Mouse (Mus musculus) heart, adult 9 months (tissue): Measurements from ENCODE around the gene Banf2.

ENCODE experiments used
- DNase-seq, 2 experiments: peaks; one replicate each; pipeline ENCODE4 v3.0.0; 2022; ENCODE audit warnings: low spot score in 2 of 2

Gene Banf2

DNA sequence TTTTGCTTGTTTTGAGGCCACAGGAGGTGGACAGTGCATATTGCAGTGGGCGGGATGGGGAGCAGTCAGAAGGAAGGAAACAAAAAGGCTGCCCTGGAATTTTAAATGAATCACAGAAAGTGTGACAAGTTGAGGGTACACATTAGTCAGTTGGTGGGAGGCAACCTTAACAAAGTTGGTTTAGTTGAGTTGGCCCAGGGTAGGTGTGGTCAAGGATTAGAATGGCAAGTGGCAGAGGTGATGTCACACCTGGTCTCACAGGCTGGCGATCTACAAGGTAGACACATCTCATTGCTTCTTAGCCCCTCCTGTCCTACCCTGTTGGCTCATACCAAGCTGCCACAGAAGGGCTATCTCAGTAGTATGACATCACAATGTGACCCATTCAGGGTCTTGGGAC, at the start of gene Banf2:
TSS of gene Banf2 (plus strand) at position 396 of the 400 bp plus-strand sequence.
- no peak for DNase-seq

- DNase-seq: no peak
Measured at GRCm38 (mm10) chr2:143983482-143983881, 49.4 kb upstream of the Banf2 start.

DNA sequence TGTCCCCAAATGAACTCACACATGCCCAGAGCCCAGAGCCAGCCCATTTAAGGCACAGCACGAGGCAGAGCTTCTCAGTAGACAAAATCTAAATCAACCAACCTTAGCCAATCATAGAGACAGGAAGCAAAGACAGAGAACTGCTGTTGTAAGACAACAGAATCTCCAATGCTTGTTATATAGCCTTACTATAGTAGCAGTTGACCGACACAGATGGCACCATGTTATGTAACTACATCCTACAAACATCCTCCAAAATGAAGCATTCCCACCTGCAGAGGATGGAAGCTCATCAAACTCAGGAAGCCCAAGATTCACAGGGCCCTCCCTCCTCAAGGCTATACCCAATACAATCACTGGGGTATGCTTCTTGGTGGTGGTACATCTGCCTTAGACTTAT, 45.4 kb upstream of the Banf2 start:
- DNase-seq: no peak

DNA sequence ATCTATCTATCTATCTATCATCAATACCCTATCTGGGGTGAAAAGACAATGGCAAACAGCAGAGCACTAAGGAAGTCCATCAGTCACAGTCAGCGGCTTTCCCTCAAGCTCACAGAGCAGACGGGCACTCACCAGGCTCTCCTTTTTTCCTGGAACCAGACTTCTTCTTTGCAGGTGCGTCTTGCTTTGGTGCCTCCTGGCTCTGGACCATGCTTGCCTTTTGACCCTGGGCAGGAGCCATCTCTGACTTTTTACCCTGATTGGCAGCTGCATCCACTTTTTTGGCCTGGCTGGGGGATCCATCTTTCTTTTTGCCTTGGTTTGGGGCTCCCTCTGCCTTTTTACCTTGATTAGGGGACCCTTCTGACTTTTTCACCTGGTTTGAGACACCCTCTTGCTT, 44.8 kb upstream of the Banf2 start:
- no peak for DNase-seq

GRCm38 (mm10) chr2:143990997-143991396, 41.9 kb upstream of the Banf2 start:
- DNase-seq: no peak

DNA sequence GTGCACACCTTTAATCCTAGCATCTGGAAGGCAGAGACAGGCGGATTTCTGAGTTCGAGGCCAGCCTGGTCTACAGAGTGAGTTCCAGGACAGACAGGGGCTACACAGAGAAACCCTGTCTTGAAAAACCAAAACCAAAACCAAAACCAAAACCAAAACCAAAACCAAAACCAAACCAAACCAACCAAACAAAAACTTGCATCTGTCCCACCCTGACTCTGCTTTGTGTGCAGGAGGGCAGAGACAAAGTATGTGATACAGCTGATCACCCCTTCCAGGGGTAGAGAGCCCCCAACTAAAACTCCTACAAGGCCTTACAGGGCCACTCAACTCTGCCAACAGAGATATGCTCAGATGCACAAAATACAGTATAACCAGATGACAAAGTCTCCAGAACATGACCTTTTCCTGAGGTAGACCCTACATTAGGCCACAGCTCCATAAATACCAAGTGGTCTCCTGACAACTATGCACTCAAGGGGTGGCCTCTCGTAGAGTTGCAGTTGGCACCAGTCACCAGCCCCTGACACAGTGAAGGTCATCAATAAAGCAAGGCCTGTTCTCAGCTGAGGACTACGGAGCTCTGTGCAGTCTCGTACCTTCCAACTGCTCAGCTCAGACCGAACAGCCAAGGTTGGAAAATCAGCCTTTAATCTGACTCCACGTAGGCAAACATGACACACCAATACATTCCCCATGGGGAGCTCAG, 40.7 kb upstream of the Banf2 start:
- no peak for DNase-seq

- no peak for DNase-seq
Measured at GRCm38 (mm10) chr2:143992977-143993376, 39.9 kb upstream of the Banf2 start.

GRCm38 (mm10) chr2:144002229-144002984, 30.5 kb upstream of the Banf2 start:
- no peak for DNase-seq

DNA sequence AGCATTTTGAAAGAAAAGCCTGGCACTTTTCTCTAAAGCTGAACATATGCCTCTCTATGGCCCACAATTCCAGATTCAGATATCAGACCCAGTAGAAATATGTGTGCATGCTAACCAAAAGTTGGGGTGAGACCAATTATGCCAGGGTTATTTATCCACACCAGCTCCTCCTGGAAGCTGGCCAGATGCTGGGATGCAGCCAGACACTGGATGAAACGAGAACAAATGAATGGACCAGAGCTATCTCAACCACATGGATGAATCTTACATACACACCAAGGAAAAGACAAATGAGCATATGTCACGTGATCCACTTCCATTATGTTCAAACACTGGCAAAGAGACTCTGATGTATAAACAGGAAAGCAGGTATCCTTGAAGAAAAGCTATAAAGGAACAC, 29.3 kb upstream of the Banf2 start:
- peak in 1 of 2 experiments; percentile 26 for DNase-seq

DNA sequence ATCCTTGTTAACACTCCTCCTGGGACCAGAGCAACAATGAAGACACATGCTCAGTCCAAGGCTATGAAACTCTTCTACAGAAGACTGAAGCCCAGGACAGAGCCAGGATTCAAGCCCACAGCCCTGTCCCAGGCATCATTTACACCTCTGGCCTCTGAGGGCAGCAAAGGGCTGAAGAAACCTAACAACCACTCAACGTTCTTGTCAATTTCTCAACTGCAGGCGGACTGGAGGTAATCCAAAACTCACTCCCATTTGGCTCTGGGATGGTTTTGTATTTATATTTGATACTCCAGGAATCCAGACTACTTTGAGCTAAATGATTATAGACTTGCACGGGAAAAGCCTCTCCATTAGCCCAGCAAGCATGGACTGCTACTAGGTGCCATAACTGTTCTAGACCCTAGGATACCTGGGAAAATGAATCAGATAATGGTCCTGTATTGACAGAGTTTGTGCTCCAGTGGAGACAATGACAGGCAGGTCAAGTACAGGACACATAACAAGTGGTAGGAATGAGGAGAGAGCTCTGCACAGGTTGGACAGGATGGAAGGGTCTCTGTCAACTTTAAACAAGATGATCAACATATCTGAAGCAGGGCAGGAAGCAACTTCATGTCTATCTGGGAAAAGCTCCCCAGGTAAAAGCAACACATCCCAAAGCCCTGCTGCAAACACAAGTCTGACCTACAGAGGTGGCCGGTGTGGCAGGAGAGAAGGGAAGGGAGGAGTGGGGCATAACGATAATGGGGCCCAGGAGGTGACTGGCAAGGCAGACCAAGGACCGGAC, 27.5 kb upstream of the Banf2 start:
- DNase-seq: peak; percentile 38 to 64

- no peak for DNase-seq
Measured at GRCm38 (mm10) chr2:144006686-144007085, 26.2 kb upstream of the Banf2 start.

- no peak for DNase-seq
Measured at GRCm38 (mm10) chr2:144007211-144007610, 25.6 kb upstream of the Banf2 start.

GRCm38 (mm10) chr2:144009081-144009480, 23.8 kb upstream of the Banf2 start:
- no peak for DNase-seq

DNA sequence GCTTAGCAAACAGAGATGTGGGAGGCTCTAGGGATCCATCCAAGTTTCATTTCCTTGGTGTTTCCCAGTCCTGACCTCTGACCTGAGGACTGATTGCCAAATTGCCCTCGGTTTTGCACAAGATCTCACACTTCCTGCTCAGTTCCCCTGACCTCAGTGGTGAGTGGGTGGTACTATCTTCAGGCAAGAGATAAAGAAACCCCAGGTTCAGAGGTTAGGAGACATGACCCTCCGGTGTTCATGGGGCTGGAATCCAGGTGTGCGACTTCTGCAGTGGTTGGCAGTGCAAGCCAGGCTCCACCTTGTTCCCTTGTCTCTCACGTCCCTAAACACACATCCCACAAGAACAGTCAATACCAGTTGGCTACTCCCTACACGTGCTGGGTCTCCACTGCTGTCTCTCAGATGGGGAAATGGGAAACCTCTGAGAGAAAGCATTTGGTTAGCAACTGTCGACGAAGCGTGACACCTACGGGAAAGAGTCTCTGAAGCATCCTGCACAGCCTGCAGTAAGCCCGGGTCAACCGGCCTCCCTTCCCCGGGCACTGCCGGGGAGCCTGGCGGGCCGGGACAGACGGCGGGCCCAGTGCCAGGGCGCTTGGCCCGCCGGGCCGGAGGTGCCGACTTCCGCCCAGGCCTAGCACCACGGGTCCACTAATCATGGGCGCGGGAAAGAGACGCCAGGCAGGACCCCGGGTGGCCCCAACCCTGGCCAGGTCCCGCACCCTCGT, 23.1 kb upstream of the Banf2 start:
- DNase-seq: peak; percentile 68 to 74

DNA sequence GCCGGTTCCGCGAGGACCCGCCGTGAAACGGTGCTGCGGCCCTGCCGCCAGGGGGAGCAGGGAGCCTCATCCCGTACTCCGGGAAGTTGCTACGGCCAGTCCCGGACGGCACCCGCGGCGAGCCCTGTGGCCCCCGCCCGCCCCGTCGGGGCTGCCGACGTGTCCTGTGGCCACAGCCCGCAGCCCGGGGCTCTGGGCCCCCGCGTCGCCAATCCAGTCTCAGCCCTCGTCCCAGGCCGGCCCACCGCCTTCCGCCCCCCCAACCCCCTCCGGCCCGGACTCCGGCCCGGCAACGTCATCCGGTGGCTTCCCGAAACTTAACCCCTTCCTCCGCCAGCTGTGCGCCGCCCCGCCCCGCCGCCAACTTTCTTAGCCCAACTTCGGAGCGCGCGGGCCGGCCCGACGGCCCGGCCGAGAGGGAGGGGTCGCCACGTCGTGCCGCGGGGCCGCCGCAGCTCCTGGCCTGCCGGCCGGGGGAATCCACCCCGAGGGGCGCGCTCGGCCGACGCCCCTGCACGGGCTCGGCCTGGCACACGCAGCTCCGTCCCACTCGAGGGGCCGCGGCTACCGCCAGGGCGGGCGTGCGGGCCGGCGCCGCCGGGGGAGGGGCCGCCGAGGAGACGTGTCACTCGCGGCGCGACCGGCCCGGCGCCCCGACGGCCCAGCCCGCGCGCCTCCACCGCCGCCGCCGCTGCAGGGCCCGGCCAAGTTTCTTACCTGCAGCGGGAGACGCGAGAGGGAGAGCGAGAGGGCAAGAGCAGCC, 22.4 kb upstream of the Banf2 start:
- peak; percentile 84 to 86 for DNase-seq

DNA sequence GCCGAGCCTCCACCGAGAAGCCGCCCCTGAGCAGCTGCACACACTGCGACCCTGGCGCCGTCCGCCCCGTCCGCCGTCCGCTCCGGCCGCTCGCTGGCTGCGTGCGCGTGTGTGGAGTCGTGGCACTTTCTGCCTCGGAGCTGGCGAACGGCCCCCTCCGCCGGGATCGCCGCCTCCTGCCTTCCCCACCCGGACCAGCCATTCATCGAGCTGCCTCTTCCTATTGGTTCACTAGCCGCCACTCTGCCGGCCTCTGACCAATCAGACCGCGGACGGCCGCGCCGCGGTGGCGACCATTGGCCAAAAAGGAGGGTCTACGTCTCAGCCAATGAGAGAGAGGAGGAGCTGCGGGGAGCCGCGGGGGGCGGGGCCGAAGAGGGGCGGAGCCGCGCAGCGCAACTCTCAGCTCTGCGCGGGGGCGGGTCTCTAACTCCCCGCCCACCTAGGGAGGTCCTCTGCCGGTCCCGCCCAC, 21.7 kb upstream of the Banf2 start, which contains the start of gene Rrbp1:
TSS of gene Rrbp1 (minus strand) at position 184 of the 472 bp plus-strand sequence.
- DNase-seq: peak; percentile 99

DNA sequence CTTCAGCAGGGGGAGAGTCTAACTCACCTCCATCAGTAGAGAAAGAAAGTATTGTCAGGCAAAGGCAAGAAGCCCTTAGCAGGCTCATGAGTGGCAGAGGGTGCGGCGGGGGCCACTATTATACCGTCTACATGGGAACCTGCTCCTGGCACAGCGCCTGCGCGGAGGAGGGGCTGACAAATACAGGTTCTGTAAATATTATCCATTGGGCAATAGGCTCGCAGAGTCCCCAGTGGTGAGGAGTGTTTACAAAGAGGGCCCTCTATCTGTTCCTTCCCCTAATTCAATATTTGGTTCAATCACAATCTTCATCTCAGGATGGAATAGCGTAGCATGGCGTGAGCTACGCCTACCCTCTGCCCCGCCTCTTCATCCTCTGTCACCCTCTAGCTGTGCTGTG, 18.8 kb upstream of the Banf2 start:
- no peak for DNase-seq

GRCm38 (mm10) chr2:144014481-144014880, 18.4 kb upstream of the Banf2 start:
- no peak for DNase-seq

DNA sequence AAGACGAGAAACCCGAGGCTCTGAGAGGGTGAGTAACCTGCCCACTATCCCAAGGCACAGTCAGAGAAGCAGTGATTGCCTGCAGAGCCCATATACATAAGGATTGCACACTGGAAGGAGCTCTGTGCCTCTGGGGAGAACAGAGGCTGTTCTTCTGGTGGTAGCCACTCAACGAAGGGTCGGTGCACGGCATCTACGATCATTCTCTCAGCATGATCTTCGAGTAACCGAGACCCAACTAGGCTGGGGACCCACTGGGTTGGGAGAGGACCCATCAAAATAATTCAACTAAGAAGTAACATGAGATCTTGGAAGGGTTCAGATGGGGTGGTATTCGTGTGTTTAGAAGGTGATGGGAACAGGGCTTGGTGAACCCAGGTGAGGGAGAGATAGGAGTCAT, 17.0 kb upstream of the Banf2 start:
- no peak for DNase-seq

DNA sequence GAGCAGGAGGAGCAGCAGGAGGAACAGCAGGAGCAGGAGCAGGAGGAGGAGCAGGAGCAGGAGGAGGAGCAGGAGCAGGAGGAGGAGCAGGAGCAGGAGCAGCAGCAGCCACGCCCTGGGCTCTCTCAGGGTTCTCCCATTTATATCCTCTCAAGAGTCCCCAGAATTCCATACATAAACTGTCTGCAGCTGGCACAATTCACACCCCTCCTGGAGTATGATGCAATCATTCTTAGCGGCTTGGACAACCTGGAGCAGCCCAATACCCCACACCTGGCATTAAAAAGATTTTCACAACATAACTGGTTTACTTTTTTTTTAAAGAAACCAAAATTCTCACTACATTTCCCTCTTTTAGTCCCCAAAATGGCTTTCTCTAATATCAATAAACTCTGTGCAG, 12.9 kb upstream of the Banf2 start:
- no peak for DNase-seq

- no peak for DNase-seq
Measured at GRCm38 (mm10) chr2:144022441-144022840, 10.4 kb upstream of the Banf2 start.
